Mouse (Mus musculus): ENCODE results near the gene Adgrg2. TPM values are rescaled to one million over a fixed set of nuclear protein-coding genes. Genes with fewer than 3 reads are reported as not detected.

Adgrg2 gene
- 0.64 and 1.0 TPM in 2 replicates for polyA plus RNA-seq (2014; fragmentation: Nextera tagmentation; extraction: Ambion mirVana)

GRCm38 (mm10) chrX:160390464-160390956 lies at the start of gene Adgrg2:
Adgrg2 (plus strand) TSS chrX:160390690.
- peak within 1 kb of the TSS; percentile 39 for H3K4me3 ChIP-seq (ENCODE audit: low read depth, low read length)
- H3K4me1 ChIP-seq (ENCODE audit: control insufficient read depth, insufficient read depth, low read length): no peaks in the 10 kb centered on the region
- H3K36me3 ChIP-seq (ENCODE audit: control insufficient read depth, insufficient read depth, low read length): no peaks in the 10 kb centered on the region
- H3K9ac ChIP-seq (ENCODE audit: low read length): peak within 1 kb of the TSS; percentile 62
- H3K4me2 ChIP-seq: peak within 1 kb of the TSS; percentile 62
- H3K9me3 ChIP-seq (ENCODE audit: control insufficient read depth, low read length): no peaks in the 10 kb centered on the region
- no peak within 1 kb of the TSS for H3K27ac ChIP-seq (ENCODE audit: low read depth, low read length)
- DNase-seq (ENCODE audit: low spot score, missing footprints) (peak; percentile 90), ATAC-seq (ENCODE audit: low FRiP score) (peak; percentile 87)
- 17% methylated on average over 36 of the region's 42 CpGs for WGBS
- H3K27me3 ChIP-seq (ENCODE audit: control insufficient read depth, insufficient read depth, low read length): peaks cover 21% of the 10 kb centered on the region

GRCm38 (mm10) chrX:160350995-160351394 lies 39.5 kb upstream of the Adgrg2 start:
- H3K27ac ChIP-seq (ENCODE audit: low read depth, low read length): no peak overlapping the region
- ATAC-seq (ENCODE audit: low FRiP score): no peak
- H3K4me3 ChIP-seq (ENCODE audit: low read depth, low read length): no peak overlapping the region
- H3K36me3 ChIP-seq (ENCODE audit: control insufficient read depth, insufficient read depth, low read length): no peaks in the 10 kb centered on the region
- WGBS: 47% methylated on average over 7 of the region's 7 CpGs
- peaks cover 18% of the 10 kb centered on the region for H3K27me3 ChIP-seq (ENCODE audit: control insufficient read depth, insufficient read depth, low read length)
- no peaks in the 10 kb centered on the region for H3K4me1 ChIP-seq (ENCODE audit: control insufficient read depth, insufficient read depth, low read length)
- no peak overlapping the region for H3K9ac ChIP-seq (ENCODE audit: low read length)
- H3K9me3 ChIP-seq (ENCODE audit: control insufficient read depth, low read length): no peaks in the 10 kb centered on the region
- no peak overlapping the region for H3K4me2 ChIP-seq
- no peak for DNase-seq (ENCODE audit: low spot score, missing footprints)

DNA sequence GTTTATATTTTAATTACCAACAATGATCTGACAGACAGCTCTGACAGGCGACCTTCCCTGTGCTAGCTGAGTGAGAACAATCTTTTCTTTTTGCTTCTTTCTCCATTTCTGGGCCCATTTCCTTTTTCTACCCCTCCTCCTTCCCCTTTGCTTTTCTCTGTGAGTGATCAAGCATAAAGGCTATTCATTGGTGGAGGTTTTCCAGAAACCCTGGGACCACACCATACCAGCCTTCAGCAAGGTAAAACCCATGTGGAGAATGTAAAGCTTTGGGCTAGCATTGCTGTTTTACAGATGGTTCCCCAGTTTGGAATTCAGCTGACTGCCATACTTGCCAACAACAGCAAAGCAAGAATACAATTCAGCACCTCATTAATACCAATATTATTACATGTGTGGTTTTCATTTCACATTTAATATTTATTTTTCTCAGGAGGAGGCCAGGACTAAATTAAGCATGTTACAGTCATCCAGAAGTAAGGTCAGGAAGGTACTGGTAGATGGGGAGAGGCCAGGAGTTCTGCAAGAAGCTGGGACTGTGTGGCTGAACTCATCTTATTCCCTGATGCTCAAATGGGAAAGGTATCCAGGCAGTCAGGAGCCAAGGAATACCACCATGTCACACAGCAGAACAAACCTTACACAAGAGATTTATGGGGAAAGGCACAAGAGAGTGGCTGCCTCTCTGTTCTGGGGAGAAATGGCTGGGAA lies 38.4 kb upstream of the Adgrg2 start:
- Histone ChIP-seq H3K9me3 (ENCODE audit: control insufficient read depth, low read length) (no peaks in the 10 kb centered on the region), H3K4me3 (ENCODE audit: low read depth, low read length) (no peak overlapping the region), H3K27me3 (ENCODE audit: control insufficient read depth, insufficient read depth, low read length) (peaks cover 18% of the 10 kb centered on the region), H3K4me1 (ENCODE audit: control insufficient read depth, insufficient read depth, low read length) (no peaks in the 10 kb centered on the region), H3K27ac (ENCODE audit: low read depth, low read length) (no peak overlapping the region), H3K9ac (ENCODE audit: low read length) (no peak overlapping the region), H3K4me2 (no peak overlapping the region), H3K36me3 (ENCODE audit: control insufficient read depth, insufficient read depth, low read length) (no peaks in the 10 kb centered on the region)
- WGBS: 20% methylated on average over 1 of the region's 1 CpGs
- peak; percentile 42; the same call in 1 of the 2 replicates for ATAC-seq (ENCODE audit: low FRiP score)
- no peak for DNase-seq (ENCODE audit: low spot score, missing footprints)

DNA sequence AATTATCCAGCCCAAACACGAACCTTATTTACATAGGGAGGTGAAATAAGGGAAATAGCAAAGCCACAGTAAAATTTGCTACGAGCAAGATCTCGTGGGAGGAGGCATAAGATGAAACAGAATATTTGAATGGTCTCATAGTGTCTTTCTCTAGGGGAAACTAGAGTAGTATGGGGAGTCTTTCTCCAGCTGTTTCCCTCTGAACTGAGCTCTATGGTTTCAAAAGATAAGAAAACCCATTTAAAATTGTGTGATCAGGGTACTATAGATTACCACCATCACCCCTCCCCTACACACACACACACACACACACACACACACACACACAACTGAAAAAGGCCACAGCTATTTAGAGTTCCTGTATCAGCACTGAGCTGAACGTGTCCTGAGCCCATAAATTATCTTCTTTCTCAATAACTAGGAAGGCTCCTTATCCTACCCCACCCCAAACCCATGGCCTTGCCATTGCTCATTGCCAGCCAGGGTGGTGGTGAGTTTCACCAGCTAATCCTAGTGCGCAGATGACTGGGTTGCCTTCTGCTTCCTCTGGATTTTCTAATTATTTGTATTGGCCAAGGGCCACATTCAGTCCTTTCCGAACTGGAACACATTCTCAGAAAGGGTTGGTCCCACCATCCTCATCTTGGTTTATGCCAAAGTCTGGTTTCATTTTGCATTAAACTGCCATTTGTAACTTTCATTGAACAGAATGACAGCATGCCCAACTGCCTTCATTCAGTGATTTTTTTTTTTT lies 5.6 kb upstream of the Adgrg2 start:
- no peak overlapping the region for H3K27ac ChIP-seq (ENCODE audit: low read depth, low read length)
- H3K4me2 ChIP-seq: no peak overlapping the region
- DNase-seq (ENCODE audit: low spot score, missing footprints) (no peak), ATAC-seq (ENCODE audit: low FRiP score) (no peak)
- H3K4me3 ChIP-seq (ENCODE audit: low read depth, low read length): no peak overlapping the region
- H3K4me1 ChIP-seq (ENCODE audit: control insufficient read depth, insufficient read depth, low read length): no peaks in the 10 kb centered on the region
- WGBS: 79% methylated on average over 6 of the region's 6 CpGs
- H3K9ac ChIP-seq (ENCODE audit: low read length): no peak overlapping the region
- peaks cover 8% of the 10 kb centered on the region for H3K27me3 ChIP-seq (ENCODE audit: control insufficient read depth, insufficient read depth, low read length)
- H3K9me3 ChIP-seq (ENCODE audit: control insufficient read depth, low read length): no peaks in the 10 kb centered on the region
- H3K36me3 ChIP-seq (ENCODE audit: control insufficient read depth, insufficient read depth, low read length): no peaks in the 10 kb centered on the region

DNA sequence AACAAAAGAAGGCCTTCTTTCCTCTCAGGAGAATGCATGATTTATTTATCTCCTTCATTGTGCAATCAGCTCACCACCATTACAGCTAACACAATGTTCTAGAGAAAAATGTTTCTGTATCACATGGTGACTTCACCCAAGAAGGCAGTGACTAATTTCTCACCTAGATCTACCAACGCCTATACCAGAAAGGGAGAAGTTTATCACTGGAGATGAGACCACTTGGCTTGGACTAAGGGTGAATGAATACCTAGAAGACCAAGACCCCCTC lies 5.1 kb upstream of the Adgrg2 start:
- Histone ChIP-seq H3K4me1 (ENCODE audit: control insufficient read depth, insufficient read depth, low read length) (no peaks in the 10 kb centered on the region), H3K9me3 (ENCODE audit: control insufficient read depth, low read length) (no peaks in the 10 kb centered on the region), H3K27me3 (ENCODE audit: control insufficient read depth, insufficient read depth, low read length) (peaks cover 11% of the 10 kb centered on the region), H3K4me2 (no peak overlapping the region), H3K27ac (ENCODE audit: low read depth, low read length) (no peak overlapping the region), H3K9ac (ENCODE audit: low read length) (no peak overlapping the region), H3K36me3 (ENCODE audit: control insufficient read depth, insufficient read depth, low read length) (no peaks in the 10 kb centered on the region), H3K4me3 (ENCODE audit: low read depth, low read length) (no peak overlapping the region)
- no peak for ATAC-seq (ENCODE audit: low FRiP score)
- 90% methylated on average over 1 of the region's 1 CpGs for WGBS
- no peak for DNase-seq (ENCODE audit: low spot score, missing footprints)

- Histone ChIP-seq H3K27me3 (ENCODE audit: control insufficient read depth, insufficient read depth, low read length) (peaks cover 2% of the 10 kb centered on the region), H3K27ac (ENCODE audit: low read depth, low read length) (no peak overlapping the region), H3K36me3 (ENCODE audit: control insufficient read depth, insufficient read depth, low read length) (no peaks in the 10 kb centered on the region), H3K9ac (ENCODE audit: low read length) (no peak overlapping the region), H3K4me3 (ENCODE audit: low read depth, low read length) (no peak overlapping the region), H3K9me3 (ENCODE audit: control insufficient read depth, low read length) (no peaks in the 10 kb centered on the region), H3K4me2 (no peak overlapping the region), H3K4me1 (ENCODE audit: control insufficient read depth, insufficient read depth, low read length) (no peaks in the 10 kb centered on the region)
- ATAC-seq (ENCODE audit: low FRiP score) (no peak), DNase-seq (ENCODE audit: low spot score, missing footprints) (no peak)
- WGBS: 78% methylated on average over 4 of the region's 4 CpGs
These were observed 22.5 kb downstream of the Adgrg2 start for GRCm38 (mm10) chrX:160412930-160413453.

GRCm38 (mm10) chrX:160413881-160414395 lies 23.4 kb downstream of the Adgrg2 start:
- Histone ChIP-seq H3K36me3 (ENCODE audit: control insufficient read depth, insufficient read depth, low read length) (no peaks in the 10 kb centered on the region), H3K4me2 (no peak overlapping the region), H3K27me3 (ENCODE audit: control insufficient read depth, insufficient read depth, low read length) (peaks cover 2% of the 10 kb centered on the region), H3K27ac (ENCODE audit: low read depth, low read length) (no peak overlapping the region), H3K4me3 (ENCODE audit: low read depth, low read length) (no peak overlapping the region), H3K9me3 (ENCODE audit: control insufficient read depth, low read length) (no peaks in the 10 kb centered on the region), H3K4me1 (ENCODE audit: control insufficient read depth, insufficient read depth, low read length) (no peaks in the 10 kb centered on the region), H3K9ac (ENCODE audit: low read length) (no peak overlapping the region)
- no peak for ATAC-seq (ENCODE audit: low FRiP score)
- 93% methylated on average over 7 of the region's 7 CpGs for WGBS
- DNase-seq (ENCODE audit: low spot score, missing footprints): no peak

DNA sequence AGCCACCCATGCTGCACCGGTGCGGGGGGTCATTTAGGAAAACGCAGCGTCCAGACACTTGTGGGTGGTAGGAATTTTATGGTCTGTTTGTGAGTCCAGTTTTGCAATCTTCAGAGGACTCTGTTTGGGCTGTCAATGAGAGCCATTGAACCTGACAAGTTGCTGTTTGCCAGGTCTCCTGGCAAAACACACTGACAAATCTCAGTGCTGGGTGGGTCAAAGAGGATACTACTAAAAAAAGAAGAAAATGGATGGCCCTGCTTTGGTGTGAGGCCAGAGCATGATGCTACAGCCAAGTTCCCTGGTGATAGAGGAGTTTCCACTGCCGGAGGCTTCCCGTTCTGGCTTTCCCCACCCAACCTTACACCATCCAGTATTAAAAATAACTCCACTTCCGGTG lies 27.9 kb downstream of the Adgrg2 start:
- H3K4me2 ChIP-seq: no peak overlapping the region
- no peaks in the 10 kb centered on the region for H3K36me3 ChIP-seq (ENCODE audit: control insufficient read depth, insufficient read depth, low read length)
- no peak overlapping the region for H3K4me3 ChIP-seq (ENCODE audit: low read depth, low read length)
- H3K4me1 ChIP-seq (ENCODE audit: control insufficient read depth, insufficient read depth, low read length): no peaks in the 10 kb centered on the region
- no peaks in the 10 kb centered on the region; the same call in none of the 2 replicates for H3K27me3 ChIP-seq (ENCODE audit: control insufficient read depth, insufficient read depth, low read length)
- ATAC-seq (ENCODE audit: low FRiP score) (no peak), DNase-seq (ENCODE audit: low spot score, missing footprints) (no peak)
- no peak overlapping the region for H3K27ac ChIP-seq (ENCODE audit: low read depth, low read length)
- H3K9ac ChIP-seq (ENCODE audit: low read length): no peak overlapping the region
- 84% methylated on average over 7 of the region's 7 CpGs for WGBS
- no peaks in the 10 kb centered on the region for H3K9me3 ChIP-seq (ENCODE audit: control insufficient read depth, low read length)

GRCm38 (mm10) chrX:160423737-160424136 lies 33.2 kb downstream of the Adgrg2 start:
- 88% methylated on average over 1 of the region's 1 CpGs for WGBS
- H3K36me3 ChIP-seq (ENCODE audit: control insufficient read depth, insufficient read depth, low read length): no peaks in the 10 kb centered on the region
- no peak overlapping the region for H3K27ac ChIP-seq (ENCODE audit: low read depth, low read length)
- no peak for DNase-seq (ENCODE audit: low spot score, missing footprints)
- no peak for ATAC-seq (ENCODE audit: low FRiP score)
- no peaks in the 10 kb centered on the region for H3K4me1 ChIP-seq (ENCODE audit: control insufficient read depth, insufficient read depth, low read length)
- no peak overlapping the region for H3K4me2 ChIP-seq
- H3K27me3 ChIP-seq (ENCODE audit: control insufficient read depth, insufficient read depth, low read length): peaks cover 2% of the 10 kb centered on the region; the same call in 1 of the 2 replicates
- H3K9ac ChIP-seq (ENCODE audit: low read length): no peak overlapping the region
- no peaks in the 10 kb centered on the region for H3K9me3 ChIP-seq (ENCODE audit: control insufficient read depth, low read length)
- no peak overlapping the region for H3K4me3 ChIP-seq (ENCODE audit: low read depth, low read length)
